Mouse (Mus musculus) Patski (cell line): Measurements from ENCODE around the gene Slc38a9. TPM values are rescaled to one million over a fixed set of nuclear protein-coding genes. Genes with fewer than 3 reads are reported as not detected.

Source experiments
- ATAC-seq: fragments of 100-300 bp; one replicate; pipeline ENCODE4 v1.8.0; 2021
- CTCF ChIA-PET: fragments of 350-600 bp; sonication (Branson Sonifier 250); formaldehyde crosslinking; loops from one replicate; lab custom pipeline; 2022; ENCODE audit warnings: inconsistent platforms; lab: Charles Lee
- POLR2A ChIA-PET: fragments of 350-600 bp; sonication (Branson Sonifier 250); formaldehyde crosslinking; loops from one replicate; lab custom pipeline; 2022; ENCODE audit warnings: antibody characterized with exemption, inconsistent platforms; lab: Charles Lee
- DNase-seq: peaks from one replicate; pipeline ENCODE4 v3.0.0-alpha.2; 2011; ENCODE audit warnings: low read depth, low spot score
- H3K27me3 ChIP-seq: fragments of 371-371 bp; one replicate; pipeline ENCODE4 v1.5.1; 2021
- CTCF ChIP-seq: fragments of 100-300 bp; IDR thresholded peaks from one replicate; pipeline ENCODE4 v1.5.1; 2021
- in situ Hi-C: fragments of 300-500 bp; cut with MboI; formaldehyde crosslinking; loops from 3 replicates; pipeline ENCODE4 v1.11.1; 2018; ENCODE audit warnings: low pct_unique_long_range_greater_than_20kb, mixed read lengths
- polyA plus RNA-seq: library from polyadenylated mRNA; unstranded; gene quantifications from one replicate; pipeline ENCODE4 v1.2.3, GENCODE M21; 2021

Gene Slc38a9
- polyA plus RNA-seq = 5.4 TPM

- POLR2A ChIA-PET = interaction anchor here (0.6 kb wide), 1 partner anchor 374 kb away, joined by 3 read pairs; no protein-coding TSS in a partner anchor
- CTCF ChIA-PET = no interaction called here
- H3K27me3 ChIP-seq = peaks cover 4% of the 10 kb centered on the region
- no peak for TF ChIP-seq CTCF
- in situ Hi-C loops = loop anchor here (25.0 kb wide), 1 partner anchor 602 kb away; no protein-coding TSS in a partner anchor
- ATAC-seq (peak; percentile 98), DNase-seq (peak; percentile 58)
Measured at GRCm38 (mm10) chr13:112660574-112661381, at the start of gene Slc38a9. TSS of gene Slc38a9 (plus strand) at chr13:112660751.

- H3K27me3 ChIP-seq = peaks cover 72% of the 10 kb centered on the region
- ATAC-seq = no peak
- POLR2A ChIA-PET = no interaction called here
- in situ Hi-C loops = no loop called here
- TF ChIP-seq CTCF = peak; percentile 14
- DNase-seq = no peak
- CTCF ChIA-PET = interaction anchor here (1.3 kb wide), 1 partner anchor 19 kb away, joined by 4 read pairs; no protein-coding TSS in a partner anchor
Measured at GRCm38 (mm10) chr13:112621592-112621991, 39.0 kb upstream of the Slc38a9 start.

GRCm38 (mm10) chr13:112623656-112624055, 36.9 kb upstream of the Slc38a9 start:
- TF ChIP-seq CTCF = no peak
- ChIA-PET POLR2A (interaction anchor here (0.6 kb wide), 1 partner anchor 312 kb away, joined by 5 read pairs; no protein-coding TSS in a partner anchor), CTCF (no interaction called here)
- in situ Hi-C loops = no loop called here
- no peak for ATAC-seq
- DNase-seq = no peak
- H3K27me3 ChIP-seq = peaks cover 73% of the 10 kb centered on the region

- in situ Hi-C loops = loop anchor here (25.0 kb wide), 1 partner anchor 337 kb away; the partner anchor contains the start of gene Ankrd55
- no peak for ATAC-seq
Measured at GRCm38 (mm10) chr13:112624622-112625021, 35.9 kb upstream of the Slc38a9 start.

GRCm38 (mm10) chr13:112625566-112625965, 35.0 kb upstream of the Slc38a9 start:
- DNase-seq = no peak
- CTCF ChIA-PET = no interaction called here
- POLR2A ChIA-PET = no interaction called here
- in situ Hi-C loops = loop anchor here (25.0 kb wide), 1 partner anchor 338 kb away; the partner anchor contains the start of gene Ankrd55
- TF ChIP-seq CTCF = no peak
- ATAC-seq = no peak
- H3K27me3 ChIP-seq = peaks cover 86% of the 10 kb centered on the region

More at GRCm38 (mm10) chr13:112624622-112625021, 35.9 kb upstream of the Slc38a9 start:
- peaks cover 83% of the 10 kb centered on the region for H3K27me3 ChIP-seq
- DNase-seq = no peak
- CTCF ChIA-PET = no interaction called here
- POLR2A ChIA-PET = no interaction called here
- no peak for TF ChIP-seq CTCF

- TF ChIP-seq CTCF = no peak
- DNase-seq (no peak), ATAC-seq (no peak)
- ChIA-PET CTCF (no interaction called here), POLR2A (no interaction called here)
- peaks cover 77% of the 10 kb centered on the region for H3K27me3 ChIP-seq
- in situ Hi-C loops = loop anchor here (25.0 kb wide), 1 partner anchor 348 kb away; the partner anchor contains the start of gene Ankrd55
Measured at GRCm38 (mm10) chr13:112635174-112635837, 25.2 kb upstream of the Slc38a9 start.

- no peak for DNase-seq
- in situ Hi-C loops = loop anchor here (25.0 kb wide), 1 partner anchor 349 kb away; the partner anchor contains the start of gene Ankrd55
- POLR2A ChIA-PET = no interaction called here
- CTCF ChIA-PET = no interaction called here
- TF ChIP-seq CTCF = no peak
- H3K27me3 ChIP-seq = peaks cover 75% of the 10 kb centered on the region
- ATAC-seq = no peak
Measured at GRCm38 (mm10) chr13:112636498-112636897, 24.1 kb upstream of the Slc38a9 start.

- DNase-seq (no peak), ATAC-seq (no peak)
- no peak for TF ChIP-seq CTCF
- in situ Hi-C loops = loop anchor here (25.0 kb wide), 1 partner anchor 352 kb away; the partner anchor contains the start of gene Ankrd55
- peaks cover 72% of the 10 kb centered on the region for H3K27me3 ChIP-seq
- ChIA-PET POLR2A (no interaction called here), CTCF (interaction anchor here (1.3 kb wide), 1 partner anchor 28 kb away, joined by 3 read pairs; no protein-coding TSS in a partner anchor)
Measured at GRCm38 (mm10) chr13:112639111-112639510, 21.4 kb upstream of the Slc38a9 start.

GRCm38 (mm10) chr13:112642897-112643296, 17.7 kb upstream of the Slc38a9 start:
- DNase-seq (no peak), ATAC-seq (no peak)
- in situ Hi-C loops = loop anchor here (25.0 kb wide), 1 partner anchor 356 kb away; the partner anchor contains the start of gene Ankrd55
- TF ChIP-seq CTCF = no peak
- peaks cover 68% of the 10 kb centered on the region for H3K27me3 ChIP-seq
- CTCF ChIA-PET = no interaction called here
- POLR2A ChIA-PET = no interaction called here

- ChIA-PET CTCF (no interaction called here), POLR2A (no interaction called here)
- peaks cover 70% of the 10 kb centered on the region for H3K27me3 ChIP-seq
- no peak for TF ChIP-seq CTCF
- in situ Hi-C loops = loop anchor here (25.0 kb wide), 1 partner anchor 358 kb away; the partner anchor contains the start of gene Ankrd55
- DNase-seq (no peak), ATAC-seq (no peak)
Measured at GRCm38 (mm10) chr13:112644996-112645395, 15.6 kb upstream of the Slc38a9 start.
